Mouse (Mus musculus) heart, embryonic 14.5 days (tissue): ENCODE data around the gene Creb5. TPM values are rescaled to one million over a fixed set of nuclear protein-coding genes. Genes with fewer than 3 reads are reported as not detected.

ENCODE experiments used
- ATAC-seq: fragments of 200-750 bp; cut with Nextera tagmentation; 2 replicates; pipeline ENCODE4 v1.8.0; 2017; ENCODE audit warnings: low read depth, moderate TSS enrichment; ENCODE audit not compliant: insufficient number of reproducible peaks, insufficient read depth, low FRiP score
- H3K27ac ChIP-seq, 2 experiments: fragments of 200-500 bp in 1 of 2; fragments of 300-500 bp in 1 of 2; sonication (generic) in 1 of 2; replicated peaks in 1 of 2; 2 replicates each; pipeline ENCODE4 v1.5.1; 2012 to 2014; ENCODE audit warnings: low read depth in 2 of 2, low read length in 2 of 2, control low read depth in 1 of 2, mild to moderate bottlenecking in 1 of 2, mixed read lengths in 1 of 2; ENCODE audit not compliant: control insufficient read depth in 1 of 2, insufficient read depth in 1 of 2
- H3K27me3 ChIP-seq: fragments of 300-500 bp; sonication (generic); 2 replicates; pipeline ENCODE4 v1.6.1; 2014; ENCODE audit warnings: mild to moderate bottlenecking, low read length, control low read depth; ENCODE audit not compliant: control insufficient read depth, insufficient read depth
- H3K36me3 ChIP-seq: fragments of 300-500 bp; sonication (generic); 2 replicates; pipeline ENCODE4 v1.6.1; 2014; ENCODE audit warnings: mild to moderate bottlenecking, control low read depth, low read length, mixed read lengths; ENCODE audit not compliant: control insufficient read depth, insufficient read depth
- H3K4me1 ChIP-seq, 2 experiments: fragments of 200-500 bp in 1 of 2; fragments of 300-500 bp in 1 of 2; sonication (generic) in 1 of 2; 2 replicates each; pipeline ENCODE4 v1.6.1; 2012 to 2014; ENCODE audit warnings: low read length in 2 of 2, control low read depth in 1 of 2, mixed read lengths in 1 of 2; ENCODE audit not compliant: control insufficient read depth in 2 of 2, insufficient read depth in 2 of 2
- H3K4me2 ChIP-seq: fragments of 300-500 bp; sonication (generic); 2 replicates; pipeline ENCODE4 v1.6.1; 2014; ENCODE audit warnings: mild to moderate bottlenecking, low read length
- H3K4me3 ChIP-seq, 2 experiments: fragments of 200-500 bp in 1 of 2; fragments of 300-500 bp in 1 of 2; sonication (generic) in 1 of 2; 2 replicates each; pipeline ENCODE4 v1.5.1; 2012 to 2014; ENCODE audit warnings: low read length in 2 of 2, mild to moderate bottlenecking in 2 of 2, control low read depth in 1 of 2, low read depth in 1 of 2, moderate library complexity in 1 of 2; ENCODE audit not compliant: control insufficient read depth in 1 of 2, insufficient read depth in 1 of 2
- H3K9ac ChIP-seq: fragments of 300-500 bp; sonication (generic); 2 replicates; pipeline ENCODE4 v1.6.1; 2014; ENCODE audit warnings: mild to moderate bottlenecking, low read length
- H3K9me3 ChIP-seq: fragments of 300-500 bp; sonication (generic); 2 replicates; pipeline ENCODE4 v1.6.1; 2016; ENCODE audit warnings: low read length, control low read depth; ENCODE audit not compliant: control insufficient read depth
- WGBS: fragments of 180-500 bp; shearing (Covaris S2); extraction: QIAGEN DNeasy Blood & Tissue Kit; methylation state at CpG from one replicate; pipeline ENCODE4 v1.1.7; 2014; 5-methylcytosine and 5-hydroxymethylcytosine counted together
- polyA plus RNA-seq: library from polyadenylated mRNA; unstranded; fragments of >200 nt; fragmentation: Nextera tagmentation; extraction: Ambion mirVana; gene quantifications from 2 replicates; pipeline ENCODE4 v1.2.1, GENCODE M21; 2014

Gene Creb5
- polyA plus RNA-seq, 1 experiment from 2014 or later: 38.3 TPM

DNA sequence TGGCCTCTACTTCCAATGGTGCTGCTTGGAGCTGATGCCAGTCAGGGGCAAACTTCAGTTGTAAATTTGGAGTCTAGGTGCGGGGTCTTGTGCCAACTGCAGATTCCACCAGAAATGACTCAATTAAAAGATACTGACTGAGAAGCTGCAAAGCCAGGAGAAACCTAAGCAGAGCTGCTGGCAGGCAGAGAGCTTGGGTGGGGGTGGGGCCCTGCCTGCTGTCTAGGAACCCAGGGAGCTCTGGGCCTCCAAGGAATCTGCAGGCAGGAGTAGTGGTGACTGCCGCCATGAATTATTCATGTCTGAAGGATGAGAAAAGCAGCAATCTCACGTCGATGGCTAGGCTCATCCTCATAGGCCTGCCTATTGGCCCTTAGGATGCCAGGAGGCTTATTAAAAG, 306.5 kb downstream of the Creb5 start:
- H3K27ac ChIP-seq: no peak overlapping the region
- ATAC-seq: no peak
- WGBS: 33% methylated on average over 4 of the region's 4 CpGs
- no peaks in the 10 kb centered on the region for H3K9me3 ChIP-seq
- no peak overlapping the region for H3K4me3 ChIP-seq
- no peak overlapping the region; the same call in 1 of the 2 replicates for H3K9ac ChIP-seq
- H3K36me3 ChIP-seq: peaks cover 8% of the 10 kb centered on the region; the same call in 1 of the 2 replicates
- no peaks in the 10 kb centered on the region for H3K27me3 ChIP-seq
- H3K4me1 ChIP-seq: peaks cover 9 to 21% of the 10 kb centered on the region in 2 experiments
- H3K4me2 ChIP-seq: no peak overlapping the region

DNA sequence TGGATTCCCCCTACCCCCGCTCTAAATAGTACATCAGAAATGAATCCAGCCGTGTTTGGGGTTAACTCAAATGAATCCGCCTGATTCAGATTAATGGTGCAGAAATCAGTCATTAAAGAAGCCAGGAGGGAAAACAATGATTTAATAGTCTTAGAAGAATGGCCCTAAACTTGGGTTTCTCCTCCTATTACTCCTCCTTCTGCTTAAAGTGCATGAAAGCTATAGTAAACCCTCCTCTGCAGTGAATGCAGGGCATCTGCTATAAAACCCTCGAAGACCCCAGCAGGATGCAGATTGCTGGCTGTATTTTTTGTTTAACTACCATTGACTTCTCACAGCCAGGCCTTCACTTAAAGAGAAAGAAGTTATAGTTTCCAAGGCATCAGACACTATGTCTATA, 307.2 kb downstream of the Creb5 start:
- no peak for ATAC-seq
- Histone ChIP-seq H3K9me3 (no peaks in the 10 kb centered on the region), H3K4me3 (no peak overlapping the region), H3K9ac (no peak overlapping the region), H3K4me2 (no peak overlapping the region), H3K27me3 (no peaks in the 10 kb centered on the region), H3K36me3 (peaks cover 8% of the 10 kb centered on the region; the same call in 1 of the 2 replicates), H3K27ac (no peak overlapping the region), H3K4me1 (peaks cover 9 to 21% of the 10 kb centered on the region in 2 experiments)
- 90% methylated on average over 4 of the region's 4 CpGs for WGBS

DNA sequence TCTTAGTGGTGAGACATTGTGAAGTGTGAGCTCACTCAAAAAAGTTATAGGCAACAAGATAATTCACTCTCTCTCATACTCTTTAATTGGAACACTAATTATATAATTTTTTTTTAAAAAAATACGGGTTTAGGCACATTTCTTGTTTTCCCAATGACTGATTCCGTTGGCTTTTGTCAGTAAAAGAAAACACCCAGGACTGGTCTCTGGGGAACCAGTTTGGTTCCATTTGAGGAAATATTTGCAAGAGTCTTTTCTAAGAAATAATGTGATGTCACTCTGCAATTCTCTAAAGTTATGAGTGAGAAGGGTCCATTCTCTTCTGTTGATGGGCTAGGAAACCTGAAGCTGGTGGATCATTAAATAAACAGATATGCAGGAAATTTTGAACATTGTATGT, 309.3 kb downstream of the Creb5 start:
- ATAC-seq: no peak
- no peak overlapping the region for H3K9ac ChIP-seq
- H3K9me3 ChIP-seq: no peaks in the 10 kb centered on the region
- peaks cover 13% of the 10 kb centered on the region for H3K36me3 ChIP-seq
- H3K4me3 ChIP-seq: no peak overlapping the region
- H3K4me2 ChIP-seq: no peak overlapping the region
- H3K27ac ChIP-seq: no peak overlapping the region
- 80% methylated on average over 2 of the region's 2 CpGs for WGBS
- H3K27me3 ChIP-seq: no peaks in the 10 kb centered on the region
- peaks cover 6 to 13% of the 10 kb centered on the region in 2 experiments for H3K4me1 ChIP-seq

DNA sequence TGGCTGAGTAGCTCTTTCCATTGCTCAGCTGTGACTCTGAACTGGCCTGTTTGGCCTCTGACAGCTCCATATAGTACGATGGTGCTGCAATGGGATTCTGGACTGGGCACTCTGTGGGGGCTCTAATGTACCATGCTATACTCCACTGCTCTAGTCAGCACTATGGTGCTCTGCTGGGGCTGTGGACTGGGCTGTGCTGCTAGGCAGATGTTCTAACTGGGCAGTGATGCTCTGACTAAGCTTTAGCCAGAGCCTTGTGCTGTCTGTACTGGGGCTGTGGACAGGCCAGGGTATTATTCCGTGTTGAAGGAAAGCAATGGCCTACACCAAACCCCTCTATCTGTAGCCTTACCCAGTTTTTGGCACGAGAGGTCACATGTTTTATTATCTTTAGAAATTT, 316.0 kb downstream of the Creb5 start:
- ATAC-seq: no peak
- no peak overlapping the region for H3K9ac ChIP-seq
- peaks cover 13 to 33% of the 10 kb centered on the region in 2 experiments for H3K4me1 ChIP-seq
- H3K27me3 ChIP-seq: no peaks in the 10 kb centered on the region
- H3K4me2 ChIP-seq: no peak overlapping the region
- peak overlapping the region; percentile 2 to 25; a peak in 1 of 4 replicates for H3K27ac ChIP-seq
- no peak overlapping the region for H3K4me3 ChIP-seq
- peaks cover 24% of the 10 kb centered on the region for H3K36me3 ChIP-seq
- WGBS: 70% methylated on average over 3 of the region's 3 CpGs
- no peaks in the 10 kb centered on the region for H3K9me3 ChIP-seq

DNA sequence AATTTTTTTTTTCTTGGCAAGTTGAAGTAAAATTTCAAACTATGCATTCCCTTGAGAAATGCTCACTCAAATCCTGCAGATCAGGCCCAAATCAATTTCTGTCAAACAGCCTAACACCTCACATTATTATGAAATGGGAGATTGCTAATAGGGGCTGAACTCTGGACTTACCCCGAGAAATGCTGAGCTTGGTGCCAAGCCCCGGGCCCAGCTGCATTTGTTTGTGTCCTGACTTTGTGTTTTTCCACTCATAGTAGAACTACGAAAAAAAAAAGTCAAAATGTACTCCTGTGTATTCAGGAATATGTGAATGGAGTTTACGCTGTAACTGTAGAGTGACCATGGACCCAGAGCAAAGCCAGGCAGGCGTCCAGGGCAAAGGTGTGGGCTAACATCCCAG, 316.6 kb downstream of the Creb5 start:
- Histone ChIP-seq H3K9ac (no peak overlapping the region; the same call in 1 of the 2 replicates), H3K36me3 (peaks cover 26% of the 10 kb centered on the region), H3K4me2 (no peak overlapping the region), H3K9me3 (no peaks in the 10 kb centered on the region), H3K4me1 (peaks cover 13 to 33% of the 10 kb centered on the region in 2 experiments), H3K27ac (peak overlapping the region; percentile 46 to 72; a peak in 2 of 4 replicates), H3K4me3 (no peak overlapping the region), H3K27me3 (no peaks in the 10 kb centered on the region)
- WGBS: 70% methylated on average over 5 of the region's 5 CpGs
- no peak for ATAC-seq

DNA sequence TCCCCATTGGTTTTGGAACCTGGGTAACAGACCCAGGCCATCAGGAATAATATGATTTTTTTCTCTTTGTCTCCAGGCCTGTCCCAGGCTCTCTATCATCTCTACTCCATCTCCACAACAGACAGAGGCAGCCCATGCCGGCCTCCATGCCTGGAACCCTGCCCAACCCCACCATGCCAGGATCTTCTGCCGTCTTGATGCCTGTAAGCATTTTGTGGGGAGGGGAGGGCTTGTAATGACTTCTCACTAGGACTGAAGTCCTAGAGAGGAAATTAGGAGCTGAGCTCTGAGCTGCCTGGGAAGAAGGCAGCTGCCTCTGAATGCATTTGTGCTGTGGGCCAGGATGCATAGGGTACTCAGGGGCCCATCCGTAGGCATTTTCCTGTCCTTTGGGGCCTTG, 317.3 kb downstream of the Creb5 start:
- Histone ChIP-seq H3K36me3 (peaks cover 31% of the 10 kb centered on the region), H3K4me3 (no peak overlapping the region), H3K4me1 (peaks cover 13 to 33% of the 10 kb centered on the region in 2 experiments), H3K9ac (peak overlapping the region; percentile 56), H3K27me3 (no peaks in the 10 kb centered on the region), H3K4me2 (no peak overlapping the region), H3K27ac (peak overlapping the region; percentile 72 to 74), H3K9me3 (no peaks in the 10 kb centered on the region)
- no peak for ATAC-seq
- 33% methylated on average over 3 of the region's 3 CpGs for WGBS

DNA sequence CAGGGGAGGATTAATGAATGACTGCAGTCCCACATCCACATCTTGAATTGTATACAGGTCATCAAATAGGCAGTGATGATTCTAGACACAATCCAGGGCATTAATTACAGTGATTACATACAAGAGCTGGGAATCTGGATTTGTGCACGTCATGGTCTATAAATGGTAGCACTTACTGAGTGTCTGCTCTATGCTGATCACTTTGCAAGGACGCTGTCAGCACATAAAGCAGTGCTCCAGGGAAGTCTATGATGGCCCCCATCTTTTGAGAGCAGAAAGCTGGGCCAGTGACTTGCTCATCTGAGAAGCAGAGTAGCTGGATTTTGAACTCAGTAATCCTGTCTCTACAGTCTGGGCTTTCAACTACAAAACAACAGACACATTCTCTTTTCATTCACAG, 318.1 kb downstream of the Creb5 start:
- H3K4me1 ChIP-seq: peaks cover 13 to 33% of the 10 kb centered on the region in 2 experiments
- H3K9ac ChIP-seq: no peak overlapping the region
- WGBS: 38% methylated on average over 2 of the region's 2 CpGs
- ATAC-seq: peak; percentile 83
- H3K27ac ChIP-seq: peak overlapping the region; percentile 52 to 72; a peak in 3 of 4 replicates
- peaks cover 38% of the 10 kb centered on the region for H3K36me3 ChIP-seq
- no peaks in the 10 kb centered on the region for H3K9me3 ChIP-seq
- no peaks in the 10 kb centered on the region for H3K27me3 ChIP-seq
- 0 out of 2 replicates have a peak overlapping the region, but pooled peaks have one; percentile 0 for H3K4me2 ChIP-seq
- no peak overlapping the region for H3K4me3 ChIP-seq

DNA sequence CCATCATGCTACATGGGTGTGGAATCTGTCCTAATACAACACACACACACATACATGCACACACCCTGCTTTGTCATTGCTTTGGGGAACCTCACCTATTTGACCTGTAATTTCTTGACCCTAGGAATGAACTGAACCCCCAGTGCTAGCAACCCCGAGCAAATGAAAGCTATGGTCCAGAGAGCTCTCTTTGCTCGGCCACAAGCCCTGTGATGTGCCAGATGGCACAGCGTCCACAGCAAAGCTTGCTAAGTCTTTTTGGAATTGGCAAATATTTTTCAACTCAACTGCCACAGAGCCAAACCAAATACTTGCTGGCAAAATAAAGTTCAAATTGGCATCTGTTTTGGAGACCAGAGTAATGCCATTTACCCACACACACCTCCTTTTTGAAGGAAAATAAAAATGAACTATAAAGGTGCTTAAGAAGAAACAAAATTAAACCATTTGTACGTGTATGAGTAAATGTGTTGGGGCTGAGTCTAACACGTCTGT, 324.4 kb downstream of the Creb5 start:
- WGBS: 85% methylated on average over 5 of the region's 5 CpGs
- no peaks in the 10 kb centered on the region for H3K9me3 ChIP-seq
- no peak for ATAC-seq
- H3K4me3 ChIP-seq: no peak overlapping the region
- no peak overlapping the region for H3K27ac ChIP-seq
- no peak overlapping the region for H3K4me2 ChIP-seq
- H3K9ac ChIP-seq: no peak overlapping the region
- H3K27me3 ChIP-seq: no peaks in the 10 kb centered on the region
- peaks cover 48% of the 10 kb centered on the region for H3K36me3 ChIP-seq
- H3K4me1 ChIP-seq: peaks cover 2 to 15% of the 10 kb centered on the region in 2 experiments
